ENCODE assay signal across 9 mouse cellular contexts in genomic region chr7:115825295-115825694, GRCm38 (mm10).
DNase-seq lines count a peak whose midpoint lies in the region; ATAC-seq lines count a peak whose summit lies in the region.
"Had no signal": no experiment of that assay in that cellular context is flagged by ENCODE, and none has a peak within 500 bp of the region (broad histone marks: within the 10 kb centered on the region; RNA-seq: fewer than 3 reads in every experiment).

No protein-coding gene starts in this region.

- no peak overlapping the region for H3K9ac ChIP-seq in hindbrain, embryonic 11.5 days (ENCODE audit: low read depth, low read length)

- no peaks in the 10 kb centered on the region for H3K36me3 ChIP-seq in heart, embryonic 10.5 days
- H3K36me3 ChIP-seq in hindbrain, embryonic 11.5 days (ENCODE audit: control insufficient read depth, insufficient read depth, low read length), result no peaks in the 10 kb centered on the region

- no peak overlapping the region for H3K27ac ChIP-seq in heart, embryonic 10.5 days
- peak overlapping the region; percentile 8; the same call in 1 of the 2 replicates for H3K27ac ChIP-seq in hindbrain, embryonic 11.5 days (ENCODE audit: low read depth, low read length)

- ATAC-seq in hindbrain, embryonic 11.5 days (ENCODE audit: low FRiP score), result no peak
- no peak for ATAC-seq in megakaryocyte, adult 5-6 weeks (ENCODE audit: poor library complexity, severe bottlenecking)

- no peaks in the 10 kb centered on the region for H3K27me3 ChIP-seq in heart, embryonic 10.5 days (ENCODE audit: insufficient read depth, poor library complexity, severe bottlenecking)
- H3K27me3 ChIP-seq in hindbrain, embryonic 11.5 days (ENCODE audit: control insufficient read depth, insufficient read depth, low read length), result no peaks in the 10 kb centered on the region

- H3K4me2 ChIP-seq in hindbrain, embryonic 11.5 days (replicated peaks; ENCODE audit: low read depth, low read length), result no peak overlapping the region

- 68% methylated on average over 3 of the region's 3 CpGs for WGBS in heart, embryonic 10.5 days
- WGBS in hindbrain, embryonic 11.5 days, result 82% methylated on average over 3 of the region's 3 CpGs

- peaks cover 57% of the 10 kb centered on the region for H3K4me1 ChIP-seq in heart, embryonic 10.5 days
- H3K4me1 ChIP-seq in hindbrain, embryonic 11.5 days (replicated peaks; ENCODE audit: control insufficient read depth, insufficient read depth, low read length), result peaks cover 5% of the 10 kb centered on the region; the same call in 1 of the 2 replicates

- peak; percentile 94 for DNase-seq in heart, adult 11 months
- DNase-seq in heart, embryonic 10.5 days (ENCODE audit: low spot score), result no peak
- peak; percentile 2 for DNase-seq in NIH3T3 (ENCODE audit: low read depth)
- peak; percentile 53 for DNase-seq in fibroblast of lung, adult 2 months (ENCODE audit: low read depth)
- no peak for DNase-seq in hindbrain, embryonic 11.5 days (ENCODE audit: low spot score)
- no peak for DNase-seq in ovary, postnatal 14 days (ENCODE audit: low spot score)
- no peak for DNase-seq in right cerebral cortex, postnatal 14 days

- no peaks in the 10 kb centered on the region for H3K9me3 ChIP-seq in heart, embryonic 10.5 days
- H3K9me3 ChIP-seq in hindbrain, embryonic 11.5 days (ENCODE audit: control insufficient read depth, low read length), result no peaks in the 10 kb centered on the region

- no peak overlapping the region for H3K4me3 ChIP-seq in heart, embryonic 10.5 days
- H3K4me3 ChIP-seq in hindbrain, embryonic 11.5 days (ENCODE audit: low read depth, low read length), result no peak overlapping the region
- H3K4me3 ChIP-seq: myocyte had no signal

Comparison
In these comparisons a context has a peak if more than half of its experiments do, and no peak if none do; other contexts are left out.
1. DNase-seq: peak in heart, adult 11 months (single experiment), NIH3T3 (single experiment) and fibroblast of lung, adult 2 months (single experiment); none in heart, embryonic 10.5 days (single experiment), hindbrain, embryonic 11.5 days (single experiment), ovary, postnatal 14 days (single experiment) and right cerebral cortex, postnatal 14 days (single experiment).